Mouse (Mus musculus): ENCODE results near the gene Tcl1.
A peak's percentile ranks its signal among the peaks of the same experiment; 100 is the strongest.
"Not testable (repeated sequence)": the region's sequence is repeated elsewhere in the genome, so short reads cannot be mapped to it uniquely, and the experiment has no call there.

The Tcl1 gene

DNA sequence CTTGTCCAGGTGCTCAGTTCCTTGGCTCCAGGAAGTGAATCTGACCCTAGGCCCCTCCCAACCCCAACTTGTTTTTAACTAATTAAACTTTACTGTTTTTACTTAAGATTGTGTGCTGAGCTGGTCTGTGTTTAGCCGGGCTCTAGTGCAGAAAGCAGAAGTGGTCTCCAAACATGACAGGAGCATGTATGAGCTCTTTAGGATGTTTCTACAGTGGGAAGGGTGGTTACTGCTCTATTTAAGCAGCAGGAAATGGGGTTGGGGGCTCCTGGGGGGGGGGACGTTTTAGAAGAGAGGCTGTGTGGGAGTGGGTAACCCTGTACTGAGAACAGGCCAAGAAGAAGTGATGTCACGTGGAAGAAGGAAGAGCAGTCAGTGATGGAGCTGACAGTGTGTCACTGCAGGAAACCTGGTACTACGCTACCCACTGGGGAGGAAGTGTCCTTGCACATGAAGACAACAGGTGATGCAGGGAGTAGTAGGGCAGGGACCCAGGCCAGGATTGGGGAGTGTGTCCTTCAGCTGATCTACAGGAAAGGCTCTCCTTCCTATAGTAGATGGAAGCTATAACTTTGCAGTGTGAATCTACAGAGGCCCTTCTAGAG lies 41.5 kb downstream of the Tcl1 start:
- not testable (repeated sequence) for DNase-seq (ENCODE audit: low spot score in 2 of 2)

DNA sequence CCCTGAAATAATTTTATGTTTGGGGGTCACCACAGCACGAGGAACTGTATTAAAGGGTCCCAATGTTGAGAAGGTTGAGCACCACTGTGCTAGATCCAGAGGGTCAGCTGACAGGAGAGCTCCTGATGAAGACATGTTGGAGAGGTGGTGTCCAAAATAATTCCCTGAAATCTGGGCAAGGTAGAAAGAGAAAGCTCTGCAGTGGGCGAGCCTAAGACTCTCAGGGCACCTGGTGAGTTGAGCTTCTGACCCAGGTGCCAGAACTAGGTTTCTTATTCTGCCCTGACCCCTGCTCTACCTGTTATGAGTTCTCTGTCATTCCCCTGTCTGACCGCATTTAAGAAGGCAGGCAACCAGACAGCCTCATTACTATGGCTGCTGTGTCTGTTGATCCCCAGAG lies 46.5 kb downstream of the Tcl1 start, which contains the start of gene Tcl1b5:
Gene Tcl1b5 (plus strand): TSS at position 301 of the 400 bp plus-strand sequence.
- not testable (repeated sequence) for DNase-seq (ENCODE audit: low spot score in 2 of 2)

DNA sequence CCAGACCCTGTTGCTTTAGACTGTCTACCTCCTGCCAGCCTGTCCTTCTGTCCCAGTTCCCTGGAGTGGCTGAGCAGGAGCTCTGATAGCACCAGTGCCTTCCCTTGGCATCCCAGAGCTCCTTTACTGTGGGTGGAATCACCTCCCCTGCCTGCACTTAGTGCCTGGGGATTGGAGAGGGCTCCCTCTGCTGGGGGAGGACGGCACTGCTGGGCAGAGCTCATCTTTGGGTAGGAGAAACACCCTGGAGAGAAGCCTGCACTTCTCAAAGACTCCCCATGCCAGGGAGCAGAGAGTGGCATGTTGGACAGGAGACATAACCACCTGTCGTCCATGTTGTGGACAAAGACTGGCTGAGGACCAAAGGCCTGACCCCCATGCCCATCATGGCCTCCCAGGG lies 48.3 kb downstream of the Tcl1 start:
- DNase-seq (ENCODE audit: low spot score in 2 of 2), result peak; percentile 11 to 22

DNA sequence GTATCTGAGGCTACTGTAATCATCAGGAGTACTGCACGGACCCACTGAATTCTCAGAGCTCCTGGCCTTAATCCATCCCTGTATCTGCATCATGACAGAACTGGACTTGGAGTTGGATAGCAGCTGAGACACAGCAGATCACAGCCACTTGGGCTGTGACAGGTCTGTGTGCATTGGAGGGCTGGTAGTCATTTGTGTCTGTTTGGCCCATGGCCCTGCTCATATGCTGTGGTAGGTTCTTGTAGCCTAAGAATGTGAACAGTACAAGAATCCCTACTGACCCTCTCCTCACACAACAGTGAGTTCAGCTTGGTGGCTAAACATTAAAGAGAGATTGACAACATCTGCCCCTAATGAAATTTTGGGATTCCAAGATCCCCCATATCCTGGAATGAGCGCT lies 49.2 kb downstream of the Tcl1 start:
- no peak for DNase-seq (ENCODE audit: low spot score in 2 of 2)

Data from natural killer cell, adult 2 months (primary cell).